Mouse (Mus musculus): Measurements from ENCODE around the gene Ubr2.

DNA sequence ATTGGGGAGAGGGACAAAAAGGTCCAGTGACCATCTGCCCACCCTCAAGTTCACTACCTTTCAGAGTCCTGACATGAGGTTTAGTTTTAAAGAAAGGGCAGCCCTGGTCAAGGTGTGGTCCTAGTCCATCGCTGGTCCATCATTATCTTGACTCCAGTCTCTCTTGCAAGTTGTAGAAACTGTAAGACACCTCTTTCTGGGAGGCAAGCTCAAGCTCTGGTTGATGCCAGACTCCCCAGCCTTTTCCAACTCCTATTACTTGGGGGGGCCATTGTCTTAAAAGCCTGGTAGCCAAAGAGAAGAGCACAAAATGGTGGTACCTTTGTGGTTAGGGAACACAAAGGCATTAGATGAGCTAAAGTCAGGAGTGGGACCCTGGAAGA is 1.3 kb upstream of the Ubr2 start:
- TF ChIP-seq POLR2A (IDR thresholded peaks at IDR 0.05; ENCODE audit: borderline replicate concordance, extremely low read depth, low read depth, low read length) = no peak
- no peak for TF ChIP-seq CTCF (IDR thresholded peaks at IDR 0.05; ENCODE audit: insufficient read depth, low read length)
